Mouse (Mus musculus): ENCODE measurements around the gene Birc2. TPM values are rescaled to one million over a fixed set of nuclear protein-coding genes. Genes with fewer than 3 reads are reported as not detected.
A peak's percentile ranks its signal among the peaks of the same experiment; 100 is the strongest.

Gene Birc2
- polyA plus RNA-seq, 1 experiment from 2014 or later, result 47.7 TPM

- WGBS, result 79% methylated on average over 3 of the region's 3 CpGs
- Histone ChIP-seq H3K9ac (ENCODE audit: low read length) (no peak overlapping the region), H3K4me1 (replicated peaks; ENCODE audit: control insufficient read depth, insufficient read depth, low read length) (no peaks in the 10 kb centered on the region; the same call in 1 of the 2 replicates), H3K27me3 (ENCODE audit: control insufficient read depth, insufficient read depth, low read length) (no peaks in the 10 kb centered on the region), H3K27ac (ENCODE audit: low read depth, low read length) (no peak overlapping the region), H3K9me3 (ENCODE audit: control insufficient read depth, low read length) (no peaks in the 10 kb centered on the region), H3K4me2 (ENCODE audit: low read depth, low read length, severe bottlenecking) (no peak overlapping the region), H3K36me3 (ENCODE audit: control insufficient read depth, insufficient read depth, low read length) (no peaks in the 10 kb centered on the region; the same call in 1 of the 2 replicates), H3K4me3 (ENCODE audit: low read depth, low read length) (no peak overlapping the region)
- DNase-seq (ENCODE audit: low spot score), result no peak
- no peak for ATAC-seq (replicated peaks; ENCODE audit: low FRiP score)
These were observed 51.5 kb downstream of the Birc2 start for GRCm38 (mm10) chr9:7785396-7785795.

GRCm38 (mm10) chr9:7784615-7785012, 52.2 kb downstream of the Birc2 start:
- H3K4me2 ChIP-seq (ENCODE audit: low read depth, low read length, severe bottlenecking), result no peak overlapping the region
- H3K4me3 ChIP-seq (ENCODE audit: low read depth, low read length), result no peak overlapping the region
- no peaks in the 10 kb centered on the region; the same call in 1 of the 2 replicates for H3K4me1 ChIP-seq (replicated peaks; ENCODE audit: control insufficient read depth, insufficient read depth, low read length)
- H3K27me3 ChIP-seq (ENCODE audit: control insufficient read depth, insufficient read depth, low read length), result no peaks in the 10 kb centered on the region
- 37% methylated on average over 1 of the region's 1 CpGs for WGBS
- H3K9me3 ChIP-seq (ENCODE audit: control insufficient read depth, low read length), result no peaks in the 10 kb centered on the region
- H3K36me3 ChIP-seq (ENCODE audit: control insufficient read depth, insufficient read depth, low read length), result no peaks in the 10 kb centered on the region; the same call in 1 of the 2 replicates
- no peak for DNase-seq (ENCODE audit: low spot score)
- H3K27ac ChIP-seq (ENCODE audit: low read depth, low read length), result peak overlapping the region; percentile 25; the same call in 1 of the 2 replicates
- no peak overlapping the region for H3K9ac ChIP-seq (ENCODE audit: low read length)
- peak; percentile 60; the same call in 1 of the 2 replicates for ATAC-seq (replicated peaks; ENCODE audit: low FRiP score)

- no peak overlapping the region; the same call in 1 of the 2 replicates for H3K9ac ChIP-seq (ENCODE audit: low read length)
- H3K27ac ChIP-seq (ENCODE audit: low read depth, low read length), result peak overlapping the region; percentile 25; the same call in 1 of the 2 replicates
- no peak overlapping the region for H3K4me2 ChIP-seq (ENCODE audit: low read depth, low read length, severe bottlenecking)
- no peak overlapping the region for H3K4me3 ChIP-seq (ENCODE audit: low read depth, low read length)
- H3K4me1 ChIP-seq (replicated peaks; ENCODE audit: control insufficient read depth, insufficient read depth, low read length), result no peaks in the 10 kb centered on the region; the same call in 1 of the 2 replicates
- ATAC-seq (replicated peaks; ENCODE audit: low FRiP score) (no peak), DNase-seq (ENCODE audit: low spot score) (no peak)
- H3K9me3 ChIP-seq (ENCODE audit: control insufficient read depth, low read length), result no peaks in the 10 kb centered on the region
- no peaks in the 10 kb centered on the region for H3K27me3 ChIP-seq (ENCODE audit: control insufficient read depth, insufficient read depth, low read length)
- 84% methylated on average over 15 of the region's 15 CpGs for WGBS
- H3K36me3 ChIP-seq (ENCODE audit: control insufficient read depth, insufficient read depth, low read length), result no peaks in the 10 kb centered on the region; the same call in 1 of the 2 replicates
These were observed 52.8 kb downstream of the Birc2 start for GRCm38 (mm10) chr9:7783823-7784614.

- H3K27me3 ChIP-seq (ENCODE audit: control insufficient read depth, insufficient read depth, low read length), result no peaks in the 10 kb centered on the region
- ATAC-seq (replicated peaks; ENCODE audit: low FRiP score), result no peak
- no peak for DNase-seq (ENCODE audit: low spot score)
- no peak overlapping the region for H3K4me3 ChIP-seq (ENCODE audit: low read depth, low read length)
- H3K27ac ChIP-seq (ENCODE audit: low read depth, low read length), result no peak overlapping the region
- no peaks in the 10 kb centered on the region for H3K9me3 ChIP-seq (ENCODE audit: control insufficient read depth, low read length)
- WGBS, result 93% methylated on average over 8 of the region's 8 CpGs
- H3K4me1 ChIP-seq (replicated peaks; ENCODE audit: control insufficient read depth, insufficient read depth, low read length), result no peaks in the 10 kb centered on the region; the same call in 1 of the 2 replicates
- H3K36me3 ChIP-seq (ENCODE audit: control insufficient read depth, insufficient read depth, low read length), result no peaks in the 10 kb centered on the region; the same call in 1 of the 2 replicates
- H3K4me2 ChIP-seq (ENCODE audit: low read depth, low read length, severe bottlenecking), result no peak overlapping the region
- H3K9ac ChIP-seq (ENCODE audit: low read length), result no peak overlapping the region
These were observed 56.4 kb downstream of the Birc2 start for GRCm38 (mm10) chr9:7780250-7781150.

DNA sequence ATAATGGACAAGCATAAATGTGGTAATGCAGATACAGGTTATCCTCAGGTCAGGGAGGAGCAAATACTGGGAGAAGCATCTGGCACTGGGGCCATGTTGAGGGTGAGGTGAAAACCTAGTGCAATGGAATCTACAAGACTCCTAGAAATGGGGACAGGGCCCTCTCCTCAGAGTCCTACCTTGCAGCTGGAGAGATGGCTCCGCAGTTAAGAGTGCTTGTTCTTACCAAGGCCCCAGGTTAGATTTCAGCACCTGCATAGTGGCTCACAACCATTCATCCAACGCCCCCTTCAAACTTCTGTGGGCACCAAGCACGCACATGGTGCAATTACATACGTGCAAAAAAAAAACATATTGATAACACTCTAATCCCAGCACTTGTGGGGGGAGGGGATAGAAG, 57.1 kb downstream of the Birc2 start:
- no peak for ATAC-seq (replicated peaks; ENCODE audit: low FRiP score)
- H3K9me3 ChIP-seq (ENCODE audit: control insufficient read depth, low read length), result no peaks in the 10 kb centered on the region
- no peak for DNase-seq (ENCODE audit: low spot score)
- no peak overlapping the region for H3K27ac ChIP-seq (ENCODE audit: low read depth, low read length)
- no peaks in the 10 kb centered on the region; the same call in 1 of the 2 replicates for H3K36me3 ChIP-seq (ENCODE audit: control insufficient read depth, insufficient read depth, low read length)
- H3K4me2 ChIP-seq (ENCODE audit: low read depth, low read length, severe bottlenecking), result no peak overlapping the region
- H3K9ac ChIP-seq (ENCODE audit: low read length), result no peak overlapping the region
- WGBS, result 92% methylated on average over 4 of the region's 4 CpGs
- no peak overlapping the region for H3K4me3 ChIP-seq (ENCODE audit: low read depth, low read length)
- no peaks in the 10 kb centered on the region; the same call in 1 of the 2 replicates for H3K4me1 ChIP-seq (replicated peaks; ENCODE audit: control insufficient read depth, insufficient read depth, low read length)
- no peaks in the 10 kb centered on the region for H3K27me3 ChIP-seq (ENCODE audit: control insufficient read depth, insufficient read depth, low read length)

GRCm38 (mm10) chr9:7778771-7779170, 58.1 kb downstream of the Birc2 start:
- H3K27ac ChIP-seq (ENCODE audit: low read depth, low read length), result no peak overlapping the region
- ATAC-seq (replicated peaks; ENCODE audit: low FRiP score) (no peak), DNase-seq (ENCODE audit: low spot score) (no peak)
- no peaks in the 10 kb centered on the region for H3K27me3 ChIP-seq (ENCODE audit: control insufficient read depth, insufficient read depth, low read length)
- no peak overlapping the region for H3K4me3 ChIP-seq (ENCODE audit: low read depth, low read length)
- H3K9ac ChIP-seq (ENCODE audit: low read length), result no peak overlapping the region
- WGBS, result 78% methylated on average over 7 of the region's 7 CpGs
- no peaks in the 10 kb centered on the region for H3K9me3 ChIP-seq (ENCODE audit: control insufficient read depth, low read length)
- no peaks in the 10 kb centered on the region; the same call in 1 of the 2 replicates for H3K36me3 ChIP-seq (ENCODE audit: control insufficient read depth, insufficient read depth, low read length)
- no peak overlapping the region for H3K4me2 ChIP-seq (ENCODE audit: low read depth, low read length, severe bottlenecking)
- H3K4me1 ChIP-seq (replicated peaks; ENCODE audit: control insufficient read depth, insufficient read depth, low read length), result no peaks in the 10 kb centered on the region

DNA sequence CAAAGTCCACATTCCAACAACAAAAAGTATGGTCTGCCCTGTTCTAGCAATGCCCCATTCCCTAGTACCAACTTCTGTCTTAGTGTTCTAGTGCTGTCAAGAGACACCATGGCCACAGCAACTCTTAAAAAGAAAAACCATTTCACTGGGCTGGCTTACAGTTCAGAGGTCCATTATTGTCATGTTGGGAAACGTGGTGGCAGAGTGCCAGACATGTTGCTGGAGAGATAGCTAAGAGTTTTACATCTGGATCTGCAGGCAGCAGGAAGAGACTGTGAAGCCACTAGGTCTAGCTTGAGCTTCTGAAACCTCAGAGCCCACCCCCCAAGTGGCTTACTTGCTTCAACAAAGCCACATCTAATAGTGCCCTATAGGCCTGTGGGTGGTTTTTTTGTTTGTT, 59.2 kb downstream of the Birc2 start:
- H3K9me3 ChIP-seq (ENCODE audit: control insufficient read depth, low read length), result no peaks in the 10 kb centered on the region
- no peak overlapping the region for H3K4me2 ChIP-seq (ENCODE audit: low read depth, low read length, severe bottlenecking)
- WGBS, result 71% methylated on average over 1 of the region's 1 CpGs
- H3K4me3 ChIP-seq (ENCODE audit: low read depth, low read length), result no peak overlapping the region
- H3K4me1 ChIP-seq (replicated peaks; ENCODE audit: control insufficient read depth, insufficient read depth, low read length), result no peaks in the 10 kb centered on the region; the same call in 1 of the 2 replicates
- no peak for DNase-seq (ENCODE audit: low spot score)
- no peak for ATAC-seq (replicated peaks; ENCODE audit: low FRiP score)
- no peak overlapping the region for H3K27ac ChIP-seq (ENCODE audit: low read depth, low read length)
- no peaks in the 10 kb centered on the region for H3K36me3 ChIP-seq (ENCODE audit: control insufficient read depth, insufficient read depth, low read length)
- no peak overlapping the region for H3K9ac ChIP-seq (ENCODE audit: low read length)
- H3K27me3 ChIP-seq (ENCODE audit: control insufficient read depth, insufficient read depth, low read length), result no peaks in the 10 kb centered on the region

DNA sequence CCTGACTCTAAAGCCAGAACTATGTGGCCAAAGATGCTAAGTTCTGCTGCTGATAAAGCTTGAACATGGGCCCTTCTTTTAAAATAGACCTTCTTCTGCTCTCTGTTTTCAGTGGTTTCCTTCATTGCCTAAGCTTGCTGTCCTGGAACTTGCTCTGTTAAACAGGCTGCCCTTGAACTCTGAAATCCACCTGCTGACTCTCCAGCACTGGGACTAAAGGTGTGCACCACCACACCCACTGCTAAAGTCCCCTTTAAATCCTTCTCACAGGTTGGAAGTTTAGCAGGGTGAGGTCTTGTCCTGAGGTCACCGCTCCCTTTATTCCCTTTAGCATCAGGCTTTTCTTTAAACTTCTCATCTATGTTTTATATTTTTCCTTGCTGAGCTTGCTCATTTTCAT, 59.9 kb downstream of the Birc2 start:
- Histone ChIP-seq H3K27me3 (ENCODE audit: control insufficient read depth, insufficient read depth, low read length) (no peaks in the 10 kb centered on the region), H3K9ac (ENCODE audit: low read length) (no peak overlapping the region), H3K4me3 (ENCODE audit: low read depth, low read length) (no peak overlapping the region), H3K9me3 (ENCODE audit: control insufficient read depth, low read length) (no peaks in the 10 kb centered on the region), H3K27ac (ENCODE audit: low read depth, low read length) (no peak overlapping the region), H3K4me2 (ENCODE audit: low read depth, low read length, severe bottlenecking) (no peak overlapping the region), H3K36me3 (ENCODE audit: control insufficient read depth, insufficient read depth, low read length) (no peaks in the 10 kb centered on the region), H3K4me1 (replicated peaks; ENCODE audit: control insufficient read depth, insufficient read depth, low read length) (no peaks in the 10 kb centered on the region; the same call in 1 of the 2 replicates)
- no peak for ATAC-seq (replicated peaks; ENCODE audit: low FRiP score)
- no peak for DNase-seq (ENCODE audit: low spot score)
- 97% methylated on average over 1 of the region's 1 CpGs for WGBS

Measured in forebrain, embryonic 11.5 days (tissue).